In genomic region chr1:52648153-52649027, GRCm38 (mm10) we compare ENCODE assay signal across 8 mouse cellular contexts. TPM values are rescaled to one million over a fixed set of nuclear protein-coding genes. Genes with fewer than 3 reads are reported as not detected.
DNase-seq lines count a peak whose midpoint lies in the region; ATAC-seq and TF ChIP-seq lines count a peak whose summit lies in the region.

No protein-coding gene starts in this region.

- H3K27ac ChIP-seq in forebrain, embryonic 10.5 days: no peak overlapping the region
- no peak overlapping the region for H3K27ac ChIP-seq in layer of hippocampus, adult 2 months
- no peak overlapping the region for H3K27ac ChIP-seq in lung, embryonic 16.5 days (ENCODE audit: low read length)

- no peaks in the 10 kb centered on the region for H3K27me3 ChIP-seq in E14TG2a.4 (ENCODE audit: insufficient read depth, low read length)
- no peaks in the 10 kb centered on the region for H3K27me3 ChIP-seq in forebrain, embryonic 10.5 days (ENCODE audit: poor library complexity, severe bottlenecking)
- H3K27me3 ChIP-seq in lung, embryonic 16.5 days (ENCODE audit: control insufficient read depth, insufficient read depth, low read depth, low read length): no peaks in the 10 kb centered on the region

- H3K4me1 ChIP-seq in E14TG2a.4 (replicated peaks; ENCODE audit: low read depth, low read length): no peaks in the 10 kb centered on the region
- no peaks in the 10 kb centered on the region for H3K4me1 ChIP-seq in forebrain, embryonic 10.5 days
- peaks cover 2% of the 10 kb centered on the region; the same call in 1 of the 2 replicates for H3K4me1 ChIP-seq in lung, embryonic 16.5 days (replicated peaks; ENCODE audit: control insufficient read depth, insufficient read depth, low read length)

- ATAC-seq in lung, embryonic 16.5 days (ENCODE audit: low read depth): peak; percentile 67; the same call in 1 of the 2 replicates

- peak; percentile 22 to 57 for DNase-seq in adrenal gland, postnatal 4 days (ENCODE audit: low spot score in 2 of 2)
- DNase-seq in forebrain, embryonic 10.5 days (ENCODE audit: extremely low spot score, low spot score): peak; percentile 29
- peak; percentile 47 for DNase-seq in heart, postnatal 25 days (ENCODE audit: low spot score)
- peak; percentile 86 to 87 for DNase-seq in layer of hippocampus, adult 2 months (ENCODE audit: low spot score in 2 of 2)
- DNase-seq in ovary, postnatal 10 days (ENCODE audit: low spot score): peak; percentile 10
- DNase-seq in thymus, postnatal 36 days: peak; percentile 75 to 76

- no peak overlapping the region for H3K4me2 ChIP-seq in lung, embryonic 16.5 days (ENCODE audit: low read depth, low read length)

- peaks cover 61% of the 10 kb centered on the region for H3K36me3 ChIP-seq in E14TG2a.4 (ENCODE audit: insufficient read depth, low read length)
- peaks cover 65% of the 10 kb centered on the region for H3K36me3 ChIP-seq in forebrain, embryonic 10.5 days (replicated peaks)
- peaks cover 13% of the 10 kb centered on the region for H3K36me3 ChIP-seq in lung, embryonic 16.5 days (ENCODE audit: control insufficient read depth, insufficient read depth, low read length)

- no peaks in the 10 kb centered on the region for H3K9me3 ChIP-seq in E14TG2a.4 (ENCODE audit: low read length)
- no peaks in the 10 kb centered on the region for H3K9me3 ChIP-seq in forebrain, embryonic 10.5 days
- H3K9me3 ChIP-seq in lung, embryonic 16.5 days (ENCODE audit: control insufficient read depth, low read length): no peaks in the 10 kb centered on the region

- intact Hi-C loops in heart, postnatal 25 days (cut with DNase I): loop anchor here (1.0 to 5.0 kb wide), 4 partner anchors 79 to 309 kb away; partner anchors contain the start of genes Hibch and Mfsd6

- no peak overlapping the region for H3K4me3 ChIP-seq in E14TG2a.4 (replicated peaks; ENCODE audit: low read length)
- no peak overlapping the region for H3K4me3 ChIP-seq in forebrain, embryonic 10.5 days
- no peak overlapping the region for H3K4me3 ChIP-seq in layer of hippocampus, adult 2 months
- H3K4me3 ChIP-seq in lung, embryonic 16.5 days (ENCODE audit: low read length): no peak overlapping the region

- H3K9ac ChIP-seq in lung, embryonic 16.5 days (ENCODE audit: low read length): no peak overlapping the region

- WGBS in forebrain, embryonic 10.5 days: 86% methylated on average over 11 of the region's 11 CpGs
- 74% methylated on average over 11 of the region's 11 CpGs for WGBS in lung, embryonic 16.5 days

- peak; percentile 24; the same call in 1 of the 2 replicates for TF ChIP-seq CTCF in E14TG2a.4 (conservative IDR thresholded peaks at IDR 0.05; ENCODE audit: low read length)
- peak; percentile 87 for TF ChIP-seq CTCF in layer of hippocampus, adult 2 months (conservative IDR thresholded peaks at IDR 0.05)

RNA-seq across cellular contexts. Expression of gene Nemp2, which starts 17.9 kb away (rescaled TPM):
- 1 to 10 TPM; 9.2 to 9.8 TPM for total RNA-seq in adrenal gland, postnatal 4 days (2021)
- 10.1 and 10.3 TPM in 2 replicates for polyA plus RNA-seq in forebrain, embryonic 10.5 days (2016; fragmentation: Nextera tagmentation; extraction: Ambion mirVana)
- 1 to 10 TPM in 1 of 2 experiments, under 1 TPM in 1; 0.92 to 1.2 TPM for total RNA-seq in heart, postnatal 25 days (2021)
- total RNA-seq in layer of hippocampus, adult 2 months (2021): 1 to 10 TPM; 4.7 to 5.1 TPM
- polyA plus RNA-seq in lung, embryonic 16.5 days (2015; fragmentation: Nextera tagmentation; extraction: Ambion mirVana): 8.6 and 9.1 TPM in 2 replicates

Comparison
In these comparisons a context has a peak if more than half of its experiments do, and no peak if none do; other contexts are left out.
1. DNase-seq: peak in every context shown above with its lines; median percentile 86 in layer of hippocampus, adult 2 months; 76 in thymus, postnatal 36 days; 47 in heart, postnatal 25 days; 40 in adrenal gland, postnatal 4 days; 29 in forebrain, embryonic 10.5 days; 10 in ovary, postnatal 10 days.